In the genomic region with DNA sequence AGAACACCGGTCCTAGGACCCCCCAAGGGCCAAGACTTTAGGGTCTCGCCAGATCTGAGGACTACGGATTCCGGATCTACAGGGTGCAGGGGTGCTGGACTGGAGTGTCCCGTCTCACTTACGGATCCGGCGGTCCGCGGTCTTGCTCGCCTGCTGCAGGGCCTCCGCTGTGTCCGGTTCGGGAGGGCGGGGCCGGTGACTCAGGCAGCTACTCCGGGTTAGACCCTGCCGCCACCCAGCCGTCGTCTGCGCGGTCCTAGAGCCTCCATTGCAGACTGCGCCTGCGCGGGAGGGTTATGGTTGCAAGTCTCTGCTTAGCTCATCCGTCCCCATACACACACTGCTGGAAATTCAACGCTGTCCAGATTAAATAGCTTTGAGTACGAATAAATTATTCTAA, we compare ENCODE assay signal across 8 mouse cellular contexts. TPM values are rescaled to one million over a fixed set of nuclear protein-coding genes. Genes with fewer than 3 reads are reported as not detected.
DNase-seq lines count a peak whose midpoint lies in the region; ATAC-seq lines count a peak whose summit lies in the region.

No protein-coding gene starts in this region.

- peaks cover 27% of the 10 kb centered on the region for H3K36me3 ChIP-seq in intestine, embryonic 14.5 days (ENCODE audit: control insufficient read depth, insufficient read depth, low read length)

- H3K9me3 ChIP-seq in intestine, embryonic 14.5 days (ENCODE audit: control insufficient read depth, low read length), result no peaks in the 10 kb centered on the region

- peaks cover 15% of the 10 kb centered on the region for H3K4me1 ChIP-seq in intestine, embryonic 14.5 days (replicated peaks; ENCODE audit: control insufficient read depth, insufficient read depth, low read length)

- H3K27me3 ChIP-seq in intestine, embryonic 14.5 days (replicated peaks; ENCODE audit: control insufficient read depth, insufficient read depth, low read length), result no peaks in the 10 kb centered on the region

- DNase-seq in adipocyte (ENCODE audit: low spot score), result peak; percentile 94
- peak; percentile 98 for DNase-seq in embryo, embryonic 10 days (ENCODE audit: low spot score)
- peak; percentile 99 for DNase-seq in gastrocnemius, postnatal 14 days
- DNase-seq in intestine, embryonic 14.5 days (ENCODE audit: low spot score), result peak; percentile 94
- DNase-seq in left cerebral cortex, postnatal 14 days (ENCODE audit: low spot score in 2 of 2), result peak; percentile 95
- DNase-seq in mesoderm, embryonic 11.5 days (ENCODE audit: low read depth, low spot score), result peak; percentile 96
- DNase-seq in right cerebral cortex, postnatal 36 days (ENCODE audit: low spot score in 2 of 2), result peak; percentile 92 to 94
- peak; percentile 95 for DNase-seq in yolk sac, embryonic 10.5 days (ENCODE audit: low spot score)

- intact Hi-C loops in gastrocnemius, postnatal 14 days (cut with DNase I; ENCODE audit: low total_unique reads), result no loop called here
- intact Hi-C loops in left cerebral cortex, postnatal 14 days (cut with DNase I), result no loop called here

- peak overlapping the region; percentile 83 for H3K4me2 ChIP-seq in intestine, embryonic 14.5 days (ENCODE audit: low read length)

- peak overlapping the region; percentile 90 for H3K4me3 ChIP-seq in intestine, embryonic 14.5 days (ENCODE audit: low read depth, low read length)

- WGBS in intestine, embryonic 14.5 days, result under 1% methylated on average over 28 of the region's 28 CpGs

- peak; percentile 83 for ATAC-seq in intestine, embryonic 14.5 days (replicated peaks; ENCODE audit: low FRiP score, low TSS enrichment, low read depth)

- H3K9ac ChIP-seq in intestine, embryonic 14.5 days (ENCODE audit: low read length), result peak overlapping the region; percentile 83

- H3K27ac ChIP-seq in intestine, embryonic 14.5 days (ENCODE audit: low read depth), result peak overlapping the region; percentile 86

RNA-seq across cellular contexts. Expression of a gene that starts 3.7 kb away (rescaled TPM):
- 100 to 1,000 TPM; 275 to 320 TPM for total RNA-seq in gastrocnemius, postnatal 14 days (2021)
- polyA plus RNA-seq in intestine, embryonic 14.5 days (2014; fragmentation: Nextera tagmentation; extraction: Ambion mirVana), result 81.9 and 85.4 TPM in 2 replicates
- total RNA-seq in left cerebral cortex, postnatal 14 days (2021), result 100 to 1,000 TPM; 194 to 196 TPM

RNA-seq across cellular contexts. Expression of a gene that starts 10.9 kb away (rescaled TPM):
- 100 to 1,000 TPM; 827 to 966 TPM for total RNA-seq in gastrocnemius, postnatal 14 days (2021)
- polyA plus RNA-seq in intestine, embryonic 14.5 days (2014; fragmentation: Nextera tagmentation; extraction: Ambion mirVana), result 5.8 and 11.3 TPM in 2 replicates
- 1 to 10 TPM; 3.4 to 4.9 TPM for total RNA-seq in left cerebral cortex, postnatal 14 days (2021)

RNA-seq across cellular contexts. Expression of a gene that starts 25.3 kb away (rescaled TPM):
- 10 to 100 TPM; 23.5 to 27.0 TPM for total RNA-seq in gastrocnemius, postnatal 14 days (2021)
- 16.0 and 16.3 TPM in 2 replicates for polyA plus RNA-seq in intestine, embryonic 14.5 days (2014; fragmentation: Nextera tagmentation; extraction: Ambion mirVana)
- 10 to 100 TPM; 45.7 to 47.1 TPM for total RNA-seq in left cerebral cortex, postnatal 14 days (2021)

RNA-seq across cellular contexts. Expression of a gene that starts 36.9 kb away (rescaled TPM):
- total RNA-seq in gastrocnemius, postnatal 14 days (2021), result 10 to 100 TPM; 56.0 to 61.2 TPM
- 159 and 161 TPM in 2 replicates for polyA plus RNA-seq in intestine, embryonic 14.5 days (2014; fragmentation: Nextera tagmentation; extraction: Ambion mirVana)
- total RNA-seq in left cerebral cortex, postnatal 14 days (2021), result 10 to 100 TPM; 55.8 to 59.8 TPM

RNA-seq across cellular contexts. Expression of a gene that starts 37.2 kb away (rescaled TPM):
- total RNA-seq in gastrocnemius, postnatal 14 days (2021), result 10 to 100 TPM; 26.8 to 37.2 TPM
- 147 and 157 TPM in 2 replicates for polyA plus RNA-seq in intestine, embryonic 14.5 days (2014; fragmentation: Nextera tagmentation; extraction: Ambion mirVana)
- 100 to 1,000 TPM; 149 to 153 TPM for total RNA-seq in left cerebral cortex, postnatal 14 days (2021)

Comparison
In these comparisons a context has a peak if more than half of its experiments do, and no peak if none do; other contexts are left out.
1. Peak in every context shown above with its lines: DNase-seq, ATAC-seq, H3K4me3 ChIP-seq and H3K27ac ChIP-seq.
2. RNA of a gene that starts 10.9 kb away (total RNA-seq): 827 to 966 TPM in gastrocnemius, postnatal 14 days; 3.4 to 4.9 TPM in left cerebral cortex, postnatal 14 days; every median in the first group is over 100 times any median in the second.